Mouse (Mus musculus): ENCODE measurements at regions not wholly inside any gene's neighbourhood (a gene's known extent, or its start where the extent isn't known, plus 50 kb on each side); places are given as distances from the start of the nearest gene placed in this dataset.

DNA sequence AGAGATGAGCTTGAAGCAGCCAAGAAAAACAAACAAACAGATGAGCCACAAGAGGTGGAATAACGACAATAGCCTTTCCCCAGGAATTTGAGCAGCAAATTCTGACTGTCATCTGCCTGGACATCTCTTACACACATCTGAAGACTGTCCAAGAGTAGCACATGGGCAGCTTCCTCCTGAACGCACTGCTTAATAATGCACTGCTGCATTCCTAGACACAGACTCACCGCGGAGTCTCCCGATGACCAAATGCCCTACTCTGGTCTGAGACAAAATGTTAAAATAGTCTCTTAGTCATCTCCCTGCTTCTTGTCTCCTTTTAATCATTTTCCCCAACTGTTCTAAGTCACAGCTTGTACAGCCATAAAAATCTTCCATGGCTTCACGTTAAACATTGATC is 119.3 kb downstream of the Postn start:
- TF ChIP-seq CTCF (IDR thresholded peaks at IDR 0.05; ENCODE audit: low read depth) (no peak), EP300 (IDR thresholded peaks at IDR 0.05; ENCODE audit: low read depth) (no peak)
